Mouse (Mus musculus): ENCODE measurements at regions not wholly inside any gene's neighbourhood (a gene's known extent, or its start where the extent isn't known, plus 50 kb on each side); places are given as distances from the start of the nearest gene placed in this dataset.
"Not testable (repeated sequence)": the region's sequence is repeated elsewhere in the genome, so short reads cannot be mapped to it uniquely, and the experiment has no call there.

DNA sequence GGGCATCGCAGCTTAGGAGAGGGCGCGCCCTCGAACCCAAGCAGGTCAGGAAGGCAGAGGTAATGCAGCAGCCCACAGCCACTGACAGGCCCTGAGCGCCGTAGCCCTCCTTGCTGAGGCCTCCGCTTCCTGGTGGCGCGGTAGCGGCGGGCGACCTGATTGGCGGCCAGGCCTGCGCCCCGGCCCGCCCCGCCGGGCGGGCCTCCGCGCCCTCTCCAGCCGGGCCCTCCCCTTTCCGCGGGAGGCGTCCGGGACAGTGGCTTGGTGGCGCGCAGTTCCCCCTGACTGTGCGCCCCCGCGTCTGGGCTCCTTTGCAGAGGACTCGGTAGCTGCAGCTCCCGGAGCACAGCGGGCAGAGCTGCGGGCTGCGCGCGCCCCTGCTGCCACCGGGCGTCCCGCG, 242.1 kb downstream of the Gm21863 start:
- not testable (repeated sequence) for H3K27ac ChIP-seq (ENCODE audit: insufficient read depth, low read depth, low read length, poor library complexity, severe bottlenecking); H3K36me3 ChIP-seq (ENCODE audit: control insufficient read depth, insufficient read depth, low read length, poor library complexity, severe bottlenecking)
- peak overlapping the region; percentile 86; the same call in 1 of the 2 replicates for H3K9ac ChIP-seq (ENCODE audit: insufficient read depth, low read depth, low read length, poor library complexity, severe bottlenecking)

DNA sequence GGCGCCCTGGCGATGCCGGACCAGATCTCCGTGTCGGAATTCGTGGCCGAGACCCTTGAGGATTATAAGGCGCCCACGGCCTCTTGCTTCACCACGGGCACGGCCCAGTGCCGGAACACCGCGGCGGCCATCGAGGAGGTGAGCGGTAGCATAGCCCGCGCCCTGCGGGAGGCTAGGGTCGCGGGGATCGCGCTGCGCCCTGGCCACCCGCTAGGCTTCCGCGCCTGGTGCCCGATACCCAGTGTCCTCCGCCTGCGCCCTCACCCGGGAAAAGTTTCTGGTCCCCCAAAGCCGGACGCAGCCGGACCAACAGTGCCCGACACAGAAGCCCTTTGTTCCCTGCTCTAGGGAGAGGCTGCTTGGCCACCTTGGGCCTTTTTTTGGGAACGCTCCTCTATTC, 242.6 kb downstream of the Gm21863 start:
- H3K9ac ChIP-seq (ENCODE audit: insufficient read depth, low read depth, low read length, poor library complexity, severe bottlenecking): peak overlapping the region; percentile 86
- in situ Hi-C loops (cut with MboI; ENCODE audit: low sequenced_read_pairs in 2 of 2, unreplicated experiment in 2 of 2); H3K4me1 ChIP-seq (ENCODE audit: control insufficient read depth in 2 of 2, insufficient read depth in 2 of 2, low read length in 2 of 2, poor library complexity in 1 of 2); H3K9me3 ChIP-seq (ENCODE audit: control insufficient read depth, insufficient read depth, low read depth, low read length); H3K36me3 ChIP-seq (ENCODE audit: control insufficient read depth, insufficient read depth, low read length, poor library complexity, severe bottlenecking); H3K27ac ChIP-seq (ENCODE audit: insufficient read depth, low read depth, low read length, poor library complexity, severe bottlenecking): not testable (repeated sequence)
- H3K4me3 ChIP-seq (ENCODE audit: insufficient read depth in 1 of 2, low read depth in 1 of 2, low read length in 2 of 2, poor library complexity in 1 of 2, severe bottlenecking in 1 of 2): peak overlapping the region; percentile 88 to 90
- peak; percentile 8 for DNase-seq (ENCODE audit: low read depth, low spot score)

More for the DNA sequence above, 242.1 kb downstream of the Gm21863 start:
- peak; percentile 48 for DNase-seq (ENCODE audit: low read depth, low spot score)
- in situ Hi-C loops (cut with MboI; ENCODE audit: low sequenced_read_pairs in 2 of 2, unreplicated experiment in 2 of 2); H3K9me3 ChIP-seq (ENCODE audit: control insufficient read depth, insufficient read depth, low read depth, low read length); H3K4me1 ChIP-seq (ENCODE audit: control insufficient read depth in 2 of 2, insufficient read depth in 2 of 2, low read length in 2 of 2, poor library complexity in 1 of 2): not testable (repeated sequence)
- H3K4me3 ChIP-seq (ENCODE audit: insufficient read depth in 1 of 2, low read depth in 1 of 2, low read length in 2 of 2, poor library complexity in 1 of 2, severe bottlenecking in 1 of 2): peak overlapping the region; percentile 88 to 90

DNA sequence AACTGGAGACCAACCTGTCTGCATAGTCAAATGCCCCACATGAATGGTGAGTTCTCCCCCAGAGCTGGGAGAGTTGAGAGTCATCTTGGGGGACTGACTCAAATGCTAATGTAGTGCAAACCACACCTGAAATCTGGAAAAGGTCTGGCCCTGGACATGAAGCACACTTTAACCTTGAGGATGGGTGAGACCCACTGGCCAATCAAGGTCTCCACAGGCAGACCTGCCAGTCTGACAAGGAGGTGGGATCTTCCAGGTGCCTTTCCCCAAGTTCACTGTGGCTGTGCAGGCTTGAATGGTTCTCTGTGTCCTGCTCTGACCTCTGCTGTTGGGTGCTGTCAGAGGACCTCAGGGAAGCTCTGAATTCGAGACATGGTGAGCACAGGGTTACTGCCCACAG, 269.6 kb downstream of the Gm21863 start:
- H3K4me1 ChIP-seq (ENCODE audit: control insufficient read depth in 2 of 2, insufficient read depth in 2 of 2, low read length in 2 of 2, poor library complexity in 1 of 2); H3K36me3 ChIP-seq (ENCODE audit: control insufficient read depth, insufficient read depth, low read length, poor library complexity, severe bottlenecking); H3K27ac ChIP-seq (ENCODE audit: insufficient read depth, low read depth, low read length, poor library complexity, severe bottlenecking); H3K9ac ChIP-seq (ENCODE audit: insufficient read depth, low read depth, low read length, poor library complexity, severe bottlenecking); H3K4me3 ChIP-seq (ENCODE audit: insufficient read depth in 1 of 2, low read depth in 1 of 2, low read length in 2 of 2, poor library complexity in 1 of 2, severe bottlenecking in 1 of 2); DNase-seq (ENCODE audit: low read depth, low spot score); in situ Hi-C loops (cut with MboI; ENCODE audit: low sequenced_read_pairs in 2 of 2, unreplicated experiment in 2 of 2); H3K9me3 ChIP-seq (ENCODE audit: control insufficient read depth, insufficient read depth, low read depth, low read length): not testable (repeated sequence)

DNA sequence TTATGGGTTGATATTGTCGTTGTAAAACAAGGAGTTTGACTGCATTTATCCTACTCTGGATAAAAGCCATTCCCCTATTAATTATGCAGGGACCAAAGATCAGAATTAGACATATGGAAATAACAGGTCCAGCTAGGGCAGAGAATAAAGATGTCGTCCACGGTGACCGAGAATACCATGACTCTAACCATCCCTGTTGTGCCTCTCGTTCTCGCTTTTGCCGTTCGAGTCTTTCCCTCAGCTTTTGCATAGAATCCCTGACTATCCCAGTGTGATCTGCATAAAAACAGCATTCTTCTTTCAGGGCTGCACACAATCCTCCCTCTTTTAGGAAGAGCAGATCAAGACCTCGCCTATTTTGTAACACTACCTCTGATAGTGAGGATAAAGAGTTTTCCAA, 272.5 kb downstream of the Gm21863 start:
- H3K36me3 ChIP-seq (ENCODE audit: control insufficient read depth, insufficient read depth, low read length, poor library complexity, severe bottlenecking); H3K9ac ChIP-seq (ENCODE audit: insufficient read depth, low read depth, low read length, poor library complexity, severe bottlenecking); H3K4me1 ChIP-seq (ENCODE audit: control insufficient read depth in 2 of 2, insufficient read depth in 2 of 2, low read length in 2 of 2, poor library complexity in 1 of 2); H3K27ac ChIP-seq (ENCODE audit: insufficient read depth, low read depth, low read length, poor library complexity, severe bottlenecking); H3K4me3 ChIP-seq (ENCODE audit: insufficient read depth in 1 of 2, low read depth in 1 of 2, low read length in 2 of 2, poor library complexity in 1 of 2, severe bottlenecking in 1 of 2); in situ Hi-C loops (cut with MboI; ENCODE audit: low sequenced_read_pairs in 2 of 2, unreplicated experiment in 2 of 2); DNase-seq (ENCODE audit: low read depth, low spot score): not testable (repeated sequence)
- H3K9me3 ChIP-seq (ENCODE audit: control insufficient read depth, insufficient read depth, low read depth, low read length): peaks cover 17% of the 10 kb centered on the region

DNA sequence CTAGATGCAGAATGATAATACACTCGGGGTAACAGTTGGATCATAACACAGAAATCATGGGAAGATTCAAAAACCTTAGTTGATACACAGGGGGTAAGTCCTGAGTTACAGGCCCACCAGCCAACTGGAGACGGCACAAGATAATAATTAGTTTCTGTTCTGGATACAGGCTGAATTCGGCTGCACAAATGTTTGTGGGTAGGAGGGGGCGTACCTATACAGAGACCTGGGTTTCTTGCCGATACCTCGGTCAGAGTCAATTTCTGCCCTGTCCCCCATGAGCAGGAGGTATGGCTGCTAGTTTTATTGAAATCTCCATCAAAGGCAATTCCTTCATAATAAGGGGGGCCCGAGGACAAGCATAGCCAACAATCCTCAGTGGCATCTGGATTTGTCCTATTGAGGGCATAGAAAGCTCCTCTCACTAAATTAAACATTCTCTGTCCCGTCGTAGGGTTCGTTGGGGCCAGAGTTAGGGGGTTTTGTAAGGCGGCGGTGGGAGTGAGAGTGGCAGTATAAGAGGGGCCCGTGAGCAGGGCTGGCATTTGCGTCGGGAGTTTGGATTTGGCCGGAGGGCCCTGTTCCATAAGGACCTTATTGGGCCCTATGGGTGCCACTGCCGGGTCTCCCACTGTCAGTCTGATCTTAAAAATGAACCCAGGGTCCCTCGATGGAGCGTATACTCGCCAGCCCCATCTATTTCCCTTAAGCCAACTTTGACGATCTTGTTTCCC, 273.3 kb downstream of the Gm21863 start:
- H3K9ac ChIP-seq (ENCODE audit: insufficient read depth, low read depth, low read length, poor library complexity, severe bottlenecking); H3K36me3 ChIP-seq (ENCODE audit: control insufficient read depth, insufficient read depth, low read length, poor library complexity, severe bottlenecking); H3K4me1 ChIP-seq (ENCODE audit: control insufficient read depth in 2 of 2, insufficient read depth in 2 of 2, low read length in 2 of 2, poor library complexity in 1 of 2); H3K27ac ChIP-seq (ENCODE audit: insufficient read depth, low read depth, low read length, poor library complexity, severe bottlenecking); DNase-seq (ENCODE audit: low read depth, low spot score); in situ Hi-C loops (cut with MboI; ENCODE audit: low sequenced_read_pairs in 2 of 2, unreplicated experiment in 2 of 2); H3K4me3 ChIP-seq (ENCODE audit: insufficient read depth in 1 of 2, low read depth in 1 of 2, low read length in 2 of 2, poor library complexity in 1 of 2, severe bottlenecking in 1 of 2): not testable (repeated sequence)
- H3K9me3 ChIP-seq (ENCODE audit: control insufficient read depth, insufficient read depth, low read depth, low read length): peaks cover 25% of the 10 kb centered on the region

DNA sequence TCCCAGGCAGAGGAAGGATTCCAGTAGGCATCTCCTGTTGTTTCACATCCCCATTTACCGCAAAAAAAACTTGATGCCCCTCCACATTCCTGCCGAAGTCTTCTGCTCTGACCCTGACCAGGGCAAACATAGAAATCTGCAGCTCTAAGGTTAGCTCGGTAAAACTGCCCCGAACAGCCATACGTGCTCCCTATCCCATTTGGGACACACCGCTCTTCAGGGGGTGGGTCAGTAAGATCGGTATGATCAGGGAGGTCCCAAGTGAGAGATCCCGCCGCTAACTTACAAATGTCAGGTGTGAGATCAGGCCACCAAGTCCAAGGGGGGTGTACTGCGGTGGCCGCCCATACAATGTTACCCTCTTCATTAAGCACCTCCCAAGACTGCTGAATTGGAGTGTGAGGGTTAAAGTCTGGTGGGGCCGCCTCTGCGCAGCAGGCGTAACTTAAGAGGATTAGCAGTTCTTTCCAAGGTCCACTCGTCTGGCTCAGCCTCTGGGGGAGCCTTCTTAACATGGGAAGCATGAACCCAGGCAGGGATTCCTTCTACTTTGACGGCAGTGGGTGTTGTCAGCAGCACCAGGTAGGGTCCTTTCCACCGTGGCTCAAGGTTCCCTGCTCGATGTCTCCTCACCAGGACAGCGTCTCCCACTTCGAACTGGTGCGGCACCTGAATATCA, 274.2 kb downstream of the Gm21863 start:
- H3K36me3 ChIP-seq (ENCODE audit: control insufficient read depth, insufficient read depth, low read length, poor library complexity, severe bottlenecking); H3K4me1 ChIP-seq (ENCODE audit: control insufficient read depth in 2 of 2, insufficient read depth in 2 of 2, low read length in 2 of 2, poor library complexity in 1 of 2); H3K9ac ChIP-seq (ENCODE audit: insufficient read depth, low read depth, low read length, poor library complexity, severe bottlenecking); DNase-seq (ENCODE audit: low read depth, low spot score); in situ Hi-C loops (cut with MboI; ENCODE audit: low sequenced_read_pairs in 2 of 2, unreplicated experiment in 2 of 2); H3K4me3 ChIP-seq (ENCODE audit: insufficient read depth in 1 of 2, low read depth in 1 of 2, low read length in 2 of 2, poor library complexity in 1 of 2, severe bottlenecking in 1 of 2); H3K27ac ChIP-seq (ENCODE audit: insufficient read depth, low read depth, low read length, poor library complexity, severe bottlenecking): not testable (repeated sequence)
- H3K9me3 ChIP-seq (ENCODE audit: control insufficient read depth, insufficient read depth, low read depth, low read length): peaks cover 33% of the 10 kb centered on the region

DNA sequence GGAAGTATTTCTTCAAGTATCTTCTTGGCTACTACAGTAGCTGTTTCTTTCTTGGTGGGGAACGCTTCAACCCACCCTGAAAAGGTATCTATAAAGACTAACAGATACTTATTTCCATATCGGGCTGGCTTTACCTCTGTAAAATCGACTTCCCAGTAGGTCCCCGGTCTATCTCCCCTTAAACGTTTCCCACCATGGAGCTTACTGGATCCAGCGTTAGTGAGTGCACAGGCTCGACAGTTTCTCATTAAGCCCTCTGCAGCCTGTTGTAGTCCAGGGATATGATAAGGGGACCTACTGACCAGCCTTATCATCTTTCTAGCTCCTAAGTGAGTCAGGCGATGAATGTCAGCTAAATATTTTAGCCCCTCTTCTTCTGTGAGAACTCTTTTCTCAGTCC, 275.1 kb downstream of the Gm21863 start:
- DNase-seq (ENCODE audit: low read depth, low spot score); in situ Hi-C loops (cut with MboI; ENCODE audit: low sequenced_read_pairs in 2 of 2, unreplicated experiment in 2 of 2); H3K9ac ChIP-seq (ENCODE audit: insufficient read depth, low read depth, low read length, poor library complexity, severe bottlenecking); H3K4me3 ChIP-seq (ENCODE audit: insufficient read depth in 1 of 2, low read depth in 1 of 2, low read length in 2 of 2, poor library complexity in 1 of 2, severe bottlenecking in 1 of 2); H3K27ac ChIP-seq (ENCODE audit: insufficient read depth, low read depth, low read length, poor library complexity, severe bottlenecking); H3K4me1 ChIP-seq (ENCODE audit: control insufficient read depth in 2 of 2, insufficient read depth in 2 of 2, low read length in 2 of 2, poor library complexity in 1 of 2): not testable (repeated sequence)
- Histone ChIP-seq H3K36me3 (ENCODE audit: control insufficient read depth, insufficient read depth, low read length, poor library complexity, severe bottlenecking) (peaks cover 12% of the 10 kb centered on the region; the same call in 1 of the 2 replicates), H3K9me3 (ENCODE audit: control insufficient read depth, insufficient read depth, low read depth, low read length) (peaks cover 40% of the 10 kb centered on the region)

Data from ES-E14 (cell line).